Mouse (Mus musculus): ENCODE results near the gene Kctd12.

Kctd12 gene

GRCm38 (mm10) chr14:102982627-102983540, at the start of gene Kctd12:
Kctd12 (minus strand) TSS chr14:102982637.
- peak; percentile 93 for DNase-seq

DNA sequence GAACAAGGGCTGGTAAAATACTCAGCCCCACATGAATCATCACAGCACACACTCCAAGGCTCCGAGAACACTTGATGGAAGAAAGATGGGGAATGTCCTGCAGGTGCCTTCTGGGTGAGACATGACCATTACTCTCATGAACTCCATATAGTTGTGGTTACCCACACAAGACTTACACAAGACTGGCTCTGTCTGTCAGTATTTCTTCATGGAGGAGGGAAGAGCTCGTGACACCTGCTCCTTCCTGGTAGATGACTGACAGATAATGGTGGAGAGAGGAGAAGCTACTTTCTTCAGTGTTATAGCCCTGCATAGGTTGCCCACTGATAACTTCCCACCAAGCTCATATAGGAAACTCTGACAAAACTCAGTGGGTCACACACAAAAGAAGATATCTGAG, 46.8 kb upstream of the Kctd12 start:
- DNase-seq, result no peak

DNA sequence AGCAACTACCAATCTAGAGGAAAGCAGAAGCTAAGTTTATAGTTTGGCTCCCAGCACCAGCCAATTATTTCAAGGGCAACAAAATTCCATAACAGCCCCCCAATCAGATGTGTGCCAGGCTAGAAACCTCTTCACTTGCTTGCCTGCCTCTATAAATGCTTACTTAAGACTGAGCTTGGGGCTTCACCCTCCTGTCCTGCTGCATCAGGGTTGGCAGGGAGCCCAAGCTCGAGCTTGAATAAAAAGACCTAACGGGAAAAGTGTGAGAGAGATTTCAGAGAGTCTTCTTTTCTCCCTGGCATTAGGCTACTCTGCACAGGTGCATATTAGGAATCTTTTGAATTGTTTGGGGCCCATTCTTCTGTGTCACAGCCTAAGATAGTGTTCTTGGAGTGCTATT, 37.6 kb upstream of the Kctd12 start:
- no peak for DNase-seq

GRCm38 (mm10) chr14:103017009-103017408, 34.6 kb upstream of the Kctd12 start:
- DNase-seq, result no peak

- DNase-seq, result peak; percentile 58
These were observed 30.2 kb upstream of the Kctd12 start for GRCm38 (mm10) chr14:103012563-103013150.

DNA sequence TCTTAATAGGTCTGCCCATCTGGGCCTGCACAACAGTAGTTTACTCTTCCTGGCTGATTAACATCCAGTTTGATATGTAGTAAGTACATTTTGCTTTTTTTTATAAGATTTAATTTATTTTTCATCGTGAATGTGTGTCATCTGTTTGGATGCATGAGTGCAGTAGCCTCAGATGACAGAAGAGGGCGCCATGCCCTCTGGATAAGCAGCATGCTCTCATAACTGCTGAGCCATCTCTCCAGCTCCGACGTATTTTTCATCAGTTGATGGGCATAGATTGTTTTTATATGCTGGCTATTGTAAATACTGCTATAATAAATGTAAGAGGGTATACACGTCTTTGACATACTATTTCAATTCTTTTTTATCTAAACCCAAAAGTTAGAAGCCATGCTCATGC, 29.3 kb upstream of the Kctd12 start:
- DNase-seq, result peak; percentile 25

GRCm38 (mm10) chr14:103007737-103008136, 25.3 kb upstream of the Kctd12 start:
- DNase-seq, result no peak

DNA sequence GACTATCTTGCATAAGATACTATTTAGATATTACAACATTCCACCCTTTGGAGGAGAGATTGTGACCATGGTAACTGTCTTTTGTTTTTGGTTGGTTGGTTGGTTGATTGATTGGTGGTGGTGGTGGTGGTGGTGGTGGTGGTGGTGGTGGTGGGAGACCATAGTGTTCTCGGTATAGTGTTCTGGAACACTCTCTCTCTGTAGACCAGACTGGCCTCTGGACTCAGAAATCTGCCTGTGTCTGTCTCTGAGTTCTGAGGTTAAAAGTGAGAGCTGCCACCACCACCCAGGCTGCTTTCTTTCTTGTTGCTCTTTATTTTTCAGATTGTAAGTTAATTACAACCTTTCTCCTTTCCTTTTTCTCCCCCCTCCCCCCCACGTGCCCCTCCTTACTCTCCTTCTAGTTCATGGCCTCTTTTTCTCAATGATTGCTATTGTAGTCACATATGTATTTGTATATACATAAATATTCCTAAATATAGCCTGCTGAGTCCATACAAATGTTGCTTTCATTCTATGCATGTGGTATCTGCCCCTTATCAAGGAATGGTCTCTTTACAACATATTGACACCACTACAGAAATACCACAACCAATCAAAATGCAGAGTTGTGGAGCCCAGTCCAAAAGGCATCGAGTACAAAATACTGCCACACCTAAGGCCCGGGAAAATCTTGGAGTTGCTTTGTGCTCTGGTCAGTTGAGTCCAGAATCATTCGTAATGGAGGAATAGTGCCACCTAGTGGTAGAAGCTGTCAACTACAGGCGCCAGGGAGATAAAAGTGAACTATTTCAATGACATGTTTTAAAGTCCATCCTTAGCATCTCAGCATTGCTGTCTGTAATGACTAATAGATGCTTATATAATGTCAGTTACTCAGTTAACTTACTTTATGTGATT, 12.5 kb upstream of the Kctd12 start:
- peak; percentile 82 for DNase-seq

DNA sequence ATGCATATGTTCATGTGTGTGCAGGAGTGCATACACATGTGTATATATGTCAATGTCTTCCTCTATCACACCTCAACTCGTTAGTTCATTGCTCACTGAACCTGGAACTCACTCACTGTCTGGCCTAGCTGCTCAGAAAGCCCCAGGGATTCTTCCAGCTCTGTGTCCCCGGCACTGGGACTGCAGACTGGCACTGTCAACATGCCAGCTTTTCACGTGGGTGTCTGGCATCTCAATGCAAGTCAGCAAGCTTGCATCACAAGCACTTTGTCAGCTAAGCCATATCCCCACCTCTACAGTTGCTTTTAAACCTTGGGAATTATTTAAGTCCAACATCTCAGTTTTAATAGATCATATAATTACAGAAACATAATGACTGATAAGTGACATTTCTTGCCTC, 8.3 kb upstream of the Kctd12 start:
- no peak for DNase-seq

GRCm38 (mm10) chr14:102989866-102990265, 7.4 kb upstream of the Kctd12 start:
- no peak for DNase-seq

GRCm38 (mm10) chr14:102989254-102989653, 6.8 kb upstream of the Kctd12 start:
- DNase-seq, result no peak

DNA sequence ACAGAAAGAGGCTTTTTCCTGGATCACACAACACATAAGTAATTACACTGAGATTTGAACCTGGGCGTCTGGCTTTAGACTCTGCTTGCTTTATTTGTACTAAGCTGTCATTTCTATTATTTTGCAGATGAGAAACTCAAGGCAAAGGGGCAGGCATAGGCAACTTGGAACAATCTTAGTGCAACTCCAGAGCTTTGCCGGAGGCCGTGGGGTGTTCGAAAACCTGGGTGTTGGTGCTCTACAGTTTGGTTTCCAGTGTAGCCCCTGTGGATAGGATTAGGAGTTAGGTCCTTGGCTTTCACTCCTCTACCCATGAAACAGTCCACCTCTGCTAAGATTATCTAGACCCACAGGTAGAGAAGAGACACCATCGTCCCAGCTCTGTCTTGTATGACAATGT, 5.2 kb upstream of the Kctd12 start:
- no peak for DNase-seq

DNA sequence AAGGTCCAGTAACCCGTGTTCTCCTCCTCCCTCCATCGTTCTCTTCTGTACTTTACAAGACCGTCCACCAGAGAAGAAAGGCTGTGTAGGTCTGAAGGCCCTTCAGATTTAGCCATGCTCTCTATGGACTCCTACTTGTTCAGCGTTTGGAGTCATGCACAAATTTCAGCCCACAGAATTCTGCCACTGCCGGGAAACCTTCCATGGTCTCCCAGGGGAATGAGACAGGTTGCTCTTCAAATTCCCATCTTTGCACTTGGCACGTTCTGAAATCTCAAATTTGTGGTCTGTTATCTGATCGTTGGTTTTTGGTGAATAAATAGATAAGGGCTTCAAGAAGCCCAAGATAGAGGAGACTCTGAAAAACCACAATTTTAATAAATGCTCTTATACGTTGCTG, 1.2 kb upstream of the Kctd12 start:
- no peak for DNase-seq

DNA sequence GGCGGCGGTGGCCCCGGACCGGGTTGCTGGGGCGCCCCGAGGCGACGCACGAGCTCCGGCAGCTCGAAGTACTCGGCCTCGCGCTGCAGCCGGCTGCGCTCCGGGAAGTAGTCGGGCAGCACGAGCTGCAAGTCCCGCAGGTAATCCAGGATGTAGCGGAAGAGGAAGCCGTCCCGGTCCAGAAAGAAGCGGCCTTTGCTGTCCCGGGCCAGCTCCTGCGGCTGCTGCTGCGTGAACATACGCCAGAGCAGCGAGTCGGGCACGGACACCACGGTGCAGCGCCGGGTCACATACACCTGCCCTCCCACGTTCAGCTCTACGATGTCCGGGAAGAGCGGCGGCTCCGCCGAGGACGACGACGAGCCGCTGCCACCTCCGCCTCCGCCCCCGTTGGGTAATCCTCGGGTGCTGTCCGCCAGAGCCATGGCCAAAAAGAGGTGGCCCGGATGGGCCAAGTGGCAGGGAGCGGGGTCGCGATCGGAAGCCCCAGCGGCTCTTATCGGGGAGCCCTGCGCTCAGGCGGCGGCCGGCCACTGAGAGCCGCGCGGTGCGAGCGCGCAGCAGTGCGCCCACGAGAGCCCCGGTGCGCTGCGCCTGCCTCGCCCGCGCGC, 316 bp downstream of the Kctd12 start:
- peak; percentile 77 for DNase-seq

DNA sequence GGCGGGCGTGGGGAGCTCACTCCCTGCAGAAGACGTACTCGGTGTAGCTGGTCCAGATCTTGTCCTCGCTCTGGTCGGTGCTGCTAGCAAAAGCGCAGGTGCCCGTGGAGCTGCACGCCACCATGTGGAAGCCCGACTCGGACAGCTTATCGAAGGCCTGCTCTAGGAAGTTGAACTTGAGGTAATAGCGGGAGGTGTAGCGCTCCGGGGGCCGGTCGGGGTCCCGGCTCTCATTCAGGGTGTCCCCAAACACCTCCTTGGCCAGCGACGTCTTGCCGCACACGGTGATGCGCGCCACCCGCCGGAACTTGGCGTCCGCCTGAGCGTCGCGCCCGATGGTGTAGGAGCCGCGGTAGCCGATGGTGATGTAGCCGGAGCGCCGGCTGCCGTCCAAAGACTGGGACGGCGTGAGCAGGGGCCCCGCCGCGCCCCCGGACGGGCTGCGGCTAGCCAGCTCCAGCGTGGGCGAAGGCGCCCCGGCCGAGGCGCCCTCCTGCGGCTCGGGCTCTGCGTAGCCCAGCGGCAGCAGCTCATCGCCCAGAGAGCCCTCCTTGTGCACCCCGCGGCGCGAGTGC, 909 bp downstream of the Kctd12 start:
- peak; percentile 78 for DNase-seq

- no peak for DNase-seq
These were observed 1.5 kb downstream of the Kctd12 start for GRCm38 (mm10) chr14:102980986-102981385.

GRCm38 (mm10) chr14:102980481-102980880, 2.0 kb downstream of the Kctd12 start:
- DNase-seq, result peak; percentile 30

DNA sequence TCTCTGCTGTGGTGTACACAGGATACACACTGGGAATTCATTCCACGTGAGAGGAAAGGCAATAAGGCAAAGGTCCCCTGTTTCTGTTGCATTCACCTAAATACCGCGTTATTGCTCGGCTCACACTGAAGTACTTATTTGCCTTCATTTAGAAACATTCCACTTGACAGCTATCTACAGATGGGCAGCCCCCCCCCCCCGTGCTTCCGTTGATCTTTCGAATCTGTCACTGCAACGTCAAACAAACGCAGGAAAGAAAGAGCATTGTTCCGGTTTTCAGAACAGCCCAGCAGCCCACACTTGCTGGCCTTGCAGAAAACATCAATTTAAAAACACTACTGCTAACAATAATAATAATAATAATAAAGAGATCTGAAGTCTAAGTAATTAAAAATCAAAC, 2.6 kb downstream of the Kctd12 start:
- no peak for DNase-seq

- DNase-seq, result peak; percentile 12
These were observed 6.6 kb downstream of the Kctd12 start for GRCm38 (mm10) chr14:102975865-102976264.

DNA sequence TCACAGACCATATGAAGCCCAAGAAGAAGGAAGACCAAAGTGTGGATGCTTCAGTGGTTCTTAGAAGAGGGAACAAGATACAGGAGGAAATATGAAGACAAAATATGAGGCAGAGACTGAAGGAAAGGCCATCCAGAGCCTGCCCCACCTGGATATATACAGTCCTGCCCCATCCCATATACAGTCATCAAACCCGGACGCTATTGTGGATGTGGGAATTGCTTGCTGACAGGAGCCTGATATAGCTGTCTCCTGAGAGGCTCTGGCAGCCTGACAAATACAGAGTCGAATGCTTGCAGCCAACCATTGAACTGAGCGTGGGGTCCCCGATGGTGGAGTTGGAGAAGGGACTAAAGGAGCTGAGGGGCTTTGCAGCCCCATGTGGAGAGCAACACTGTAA, 13.6 kb downstream of the Kctd12 start:
- no peak for DNase-seq

GRCm38 (mm10) chr14:102966241-102966640, 16.2 kb downstream of the Kctd12 start:
- DNase-seq, result no peak

- DNase-seq, result no peak
These were observed 16.6 kb downstream of the Kctd12 start for GRCm38 (mm10) chr14:102965841-102966240.

DNA sequence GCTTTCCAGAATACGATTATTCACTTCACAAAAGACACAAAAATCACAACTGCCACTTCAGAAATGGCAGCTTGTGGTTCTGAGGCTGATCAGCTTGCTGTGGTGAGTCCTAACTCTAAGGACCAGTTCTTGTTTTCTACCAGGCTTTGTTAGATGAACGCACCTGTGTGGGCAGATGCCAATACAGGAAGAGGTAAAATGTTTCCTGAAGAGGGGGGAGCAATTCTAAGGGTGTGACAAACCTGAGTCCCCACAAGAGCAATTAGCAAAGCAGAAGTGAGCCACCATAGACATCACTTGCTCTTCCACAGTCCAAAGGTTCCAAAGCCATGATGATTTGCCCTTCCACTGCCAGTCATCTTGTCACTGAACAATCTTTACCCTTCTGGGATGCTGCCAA, 20.4 kb downstream of the Kctd12 start:
- no peak for DNase-seq

Measured in kidney, adult 18-20 months (tissue).